Mouse (Mus musculus) heart, adult 8-10 months (tissue): ENCODE measurements around the gene Ccdc57. TPM values are rescaled to one million over a fixed set of nuclear protein-coding genes. Genes with fewer than 3 reads are reported as not detected.
"Not testable (repeated sequence)": the region's sequence is repeated elsewhere in the genome, so short reads cannot be mapped to it uniquely, and the experiment has no call there.

ENCODE experiments used
- DNase-seq: peaks from one replicate; pipeline ENCODE4 v3.0.0; 2022; ENCODE audit warnings: low spot score
- total RNA-seq, 4 experiments: library from RNA; stranded (reverse); gene quantifications; 2 replicates each; pipeline ENCODE4 v1.2.4; 2022

The Ccdc57 gene
- total RNA-seq, 4 experiments from 2014 or later = 0.72 to 1.7 (median 1.2) TPM

DNA sequence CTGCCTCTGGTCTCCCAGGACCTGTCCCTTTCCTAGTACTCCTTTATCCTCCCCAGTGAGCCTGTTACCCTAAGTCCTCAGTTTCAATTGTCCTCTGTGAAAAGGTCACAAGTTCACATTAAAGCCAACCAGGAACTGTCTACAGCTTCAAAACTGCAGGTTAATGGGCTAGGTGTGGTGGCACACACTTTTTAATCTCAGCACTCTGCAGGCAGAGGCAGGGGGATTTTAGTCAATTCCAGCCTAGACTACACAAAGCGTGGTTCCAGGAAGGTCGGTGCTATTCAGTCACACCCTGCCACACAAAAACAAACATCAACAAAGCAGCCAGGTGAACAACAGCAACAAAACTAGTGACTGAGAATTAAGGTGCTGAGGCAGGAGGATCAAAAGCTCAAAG lies 81.1 kb downstream of the Ccdc57 start:
- no peak for DNase-seq

DNA sequence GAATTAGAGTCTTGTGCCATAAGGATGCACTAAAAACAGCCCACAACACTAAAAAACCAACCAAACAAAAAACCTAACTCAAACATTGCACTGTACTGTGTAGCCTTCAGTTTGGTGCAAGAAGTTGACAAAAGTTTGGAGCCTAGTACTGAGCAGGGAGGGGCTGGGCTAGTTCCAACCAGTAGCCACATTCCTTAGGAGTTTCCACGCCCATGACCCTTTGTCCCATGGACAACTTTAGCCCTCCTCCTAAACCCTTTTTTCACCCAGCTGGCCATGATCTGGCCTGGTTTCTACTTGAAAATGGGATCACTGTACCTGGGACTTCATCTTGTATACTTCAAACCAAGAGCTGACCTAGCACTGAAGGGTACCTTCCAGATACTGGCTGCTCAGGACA lies 81.5 kb downstream of the Ccdc57 start:
- no peak for DNase-seq

- no peak for DNase-seq
These were observed 82.2 kb downstream of the Ccdc57 start for GRCm38 (mm10) chr11:120850331-120851030.

DNA sequence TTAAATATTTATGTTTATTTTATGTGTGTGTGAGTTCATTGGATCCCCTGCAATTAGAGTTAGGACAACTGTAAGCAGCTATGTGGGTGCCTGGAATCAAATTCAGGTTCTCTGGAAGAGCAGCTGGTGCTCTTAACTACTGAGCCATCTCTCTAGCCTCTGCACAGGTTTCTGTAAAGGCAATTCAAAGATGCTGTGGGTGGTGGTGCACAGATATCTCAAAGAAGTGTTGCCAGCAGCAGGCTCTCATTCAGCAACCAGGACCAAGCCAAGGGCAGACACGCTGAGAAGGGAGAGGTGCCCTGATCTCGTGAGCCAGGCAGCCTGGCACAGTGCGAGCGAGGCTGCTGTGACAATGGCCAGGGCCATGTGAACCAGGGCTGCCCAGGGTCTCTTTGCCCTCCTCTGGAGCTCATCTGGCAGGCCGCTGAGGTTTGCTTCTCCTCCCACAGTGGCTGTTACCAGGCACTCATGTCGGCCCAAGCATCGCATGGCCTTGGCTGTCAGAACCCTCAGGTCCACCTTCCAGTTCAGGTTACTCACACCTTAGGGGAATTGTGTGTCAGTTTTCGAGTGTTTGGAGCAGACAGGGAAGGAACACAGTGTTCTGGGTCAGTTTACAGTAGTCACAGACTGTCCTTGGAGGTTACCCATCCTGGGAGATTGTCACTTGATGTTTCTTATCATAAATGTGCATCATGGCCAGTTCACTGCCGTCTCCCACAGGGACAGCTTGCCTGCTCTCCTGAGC lies 85.8 kb downstream of the Ccdc57 start:
- no peak for DNase-seq

- no peak for DNase-seq
These were observed 88.3 kb downstream of the Ccdc57 start for GRCm38 (mm10) chr11:120844329-120844728.

DNA sequence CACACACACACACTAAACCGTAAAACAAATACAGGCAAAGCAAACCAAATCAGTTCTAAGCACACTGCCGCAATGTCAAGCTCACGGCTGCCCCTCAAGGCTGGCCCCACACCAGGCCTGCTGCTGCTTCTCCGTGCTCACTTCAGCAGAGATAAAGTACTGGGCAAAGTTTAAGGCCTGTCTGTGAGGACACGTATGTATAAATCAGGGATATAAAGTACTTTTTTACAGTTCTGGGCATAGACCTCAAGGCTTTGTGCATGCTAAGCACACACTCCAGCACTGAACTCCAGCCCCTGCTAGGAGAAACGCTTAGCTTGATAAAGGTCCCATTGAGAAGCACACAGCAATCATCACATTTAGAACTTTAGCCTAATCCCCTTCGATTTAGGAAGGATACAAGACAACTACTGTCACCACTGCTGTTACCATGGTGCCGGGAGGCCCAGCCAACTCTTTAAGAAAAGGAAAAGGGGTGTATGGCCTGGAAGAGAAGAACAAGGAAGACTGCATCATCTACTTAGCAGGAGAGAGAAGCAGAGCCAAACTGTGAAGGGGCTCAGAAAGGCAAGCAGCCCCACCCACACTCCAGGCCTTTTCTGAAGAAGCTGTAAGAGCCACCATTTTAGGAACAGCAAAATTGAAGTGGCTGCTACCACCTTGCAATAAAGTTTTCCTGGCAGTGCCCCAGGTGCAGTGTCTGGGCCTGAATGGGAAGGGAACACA lies 99.0 kb downstream of the Ccdc57 start:
- no peak for DNase-seq

- DNase-seq = not testable (repeated sequence)
These were observed 99.7 kb downstream of the Ccdc57 start for GRCm38 (mm10) chr11:120832962-120833361.

- no peak for DNase-seq
These were observed 100.8 kb downstream of the Ccdc57 start for GRCm38 (mm10) chr11:120831659-120832440.

DNA sequence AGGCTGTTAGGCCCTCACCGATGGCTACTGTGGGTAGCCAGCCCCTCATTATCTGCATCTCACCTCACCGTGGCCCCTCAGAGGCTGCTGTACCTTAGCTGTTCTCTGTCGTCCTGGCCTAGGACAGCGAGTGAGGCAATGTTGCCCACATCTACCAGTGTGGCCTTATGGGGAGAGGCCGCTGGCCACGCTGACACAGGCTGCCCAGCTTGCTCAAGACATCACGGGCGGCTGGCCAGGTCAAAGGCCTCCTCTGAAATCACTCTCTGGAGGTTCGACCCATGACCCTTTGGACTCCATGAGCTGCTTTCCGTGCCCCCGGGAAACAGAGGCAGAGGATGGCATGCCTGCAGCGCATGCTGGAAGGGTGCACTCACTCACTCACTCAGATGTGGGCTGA lies 102.0 kb downstream of the Ccdc57 start:
- DNase-seq = no peak

GRCm38 (mm10) chr11:120829757-120830532 lies 102.7 kb downstream of the Ccdc57 start:
- DNase-seq = no peak

DNA sequence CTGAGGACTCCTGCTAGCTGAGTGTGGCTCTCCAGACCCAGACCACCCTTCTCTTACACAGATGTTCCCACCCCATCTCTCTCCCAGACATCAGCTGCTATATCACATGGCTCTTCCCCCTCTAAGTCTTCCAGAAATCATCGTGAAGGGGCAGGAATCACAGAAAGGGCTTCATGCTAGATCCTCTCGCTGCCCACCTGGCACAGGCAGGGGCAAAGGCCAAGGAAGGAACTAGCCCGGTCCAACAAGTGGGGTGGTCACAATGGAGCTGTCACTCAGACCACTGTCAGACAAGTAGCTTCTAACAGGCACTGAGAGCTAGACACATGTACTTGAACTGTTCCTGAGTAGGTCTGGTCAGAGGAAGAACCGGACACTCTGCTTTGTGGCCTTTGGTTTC lies 104.3 kb downstream of the Ccdc57 start:
- DNase-seq = no peak

DNA sequence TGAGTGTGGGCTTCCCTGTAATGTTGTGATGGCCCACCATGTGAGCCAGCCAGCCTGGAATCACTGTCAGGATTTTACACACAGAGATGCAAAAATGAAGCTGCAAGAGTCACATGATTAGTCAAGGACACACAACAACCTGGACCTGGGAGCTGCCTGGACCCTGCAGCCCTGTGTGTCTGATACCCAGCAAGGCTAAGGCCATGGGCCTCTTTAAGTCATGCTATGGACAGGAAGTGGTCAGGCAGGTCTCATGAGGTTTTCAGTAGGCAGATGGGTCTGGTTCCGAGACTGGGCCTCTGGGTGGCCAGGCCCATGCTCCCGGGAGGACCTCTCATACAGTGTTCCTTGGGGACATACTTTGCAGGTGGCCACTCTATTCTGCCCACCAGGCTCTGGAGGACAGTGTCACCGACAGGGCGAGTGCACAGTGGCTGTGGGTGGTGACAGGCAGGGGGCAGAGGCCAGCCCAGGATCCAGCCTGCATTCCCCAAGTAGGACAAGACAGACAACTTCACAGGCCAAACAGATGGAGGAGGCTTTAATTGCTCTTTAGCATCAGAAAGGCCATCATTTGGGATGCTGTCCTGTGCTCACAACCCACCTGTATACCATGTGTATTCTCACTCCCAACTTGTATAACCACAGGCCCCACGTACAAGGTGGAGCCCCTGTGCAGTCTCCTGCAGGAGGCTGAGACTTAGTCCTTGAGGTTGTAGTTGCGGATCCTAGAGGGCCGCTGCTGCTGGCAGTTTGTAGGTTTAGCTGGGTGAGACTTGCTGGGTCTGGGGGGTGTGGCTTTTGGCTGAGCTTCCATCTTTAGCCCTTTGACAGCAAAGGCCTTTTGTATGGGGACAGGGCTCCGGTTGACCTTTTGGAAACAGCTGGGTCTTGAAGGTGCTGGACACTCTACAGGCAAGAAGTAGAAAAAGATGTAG lies 106.4 kb downstream of the Ccdc57 start:
- no peak for DNase-seq

GRCm38 (mm10) chr11:120825289-120825863 lies 107.3 kb downstream of the Ccdc57 start:
- DNase-seq = no peak

DNA sequence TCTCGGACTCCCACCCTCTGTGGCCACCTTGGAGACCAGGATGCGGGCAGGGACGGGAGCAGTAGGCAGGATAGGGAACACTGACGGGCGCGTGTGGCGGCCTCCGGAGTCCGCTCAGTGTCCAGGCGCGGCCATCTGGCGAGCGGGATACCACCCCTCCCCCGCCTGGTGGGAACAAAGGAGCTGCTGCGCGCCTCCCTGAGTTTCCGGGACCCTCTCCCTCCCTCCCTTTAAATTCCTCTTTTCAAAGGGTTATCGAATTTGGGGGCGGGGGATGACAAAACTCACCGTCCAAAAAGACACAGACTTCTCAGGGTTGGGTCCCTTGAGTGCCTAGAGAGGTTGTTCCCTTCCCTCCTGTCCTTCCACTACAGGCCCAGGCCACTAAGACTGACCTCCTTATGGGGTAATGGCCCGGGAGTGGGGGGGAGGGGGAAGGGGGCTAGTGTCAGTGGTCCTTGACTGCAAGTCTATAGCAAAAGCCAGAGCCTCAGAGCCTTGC lies 107.8 kb downstream of the Ccdc57 start:
- no peak for DNase-seq

DNA sequence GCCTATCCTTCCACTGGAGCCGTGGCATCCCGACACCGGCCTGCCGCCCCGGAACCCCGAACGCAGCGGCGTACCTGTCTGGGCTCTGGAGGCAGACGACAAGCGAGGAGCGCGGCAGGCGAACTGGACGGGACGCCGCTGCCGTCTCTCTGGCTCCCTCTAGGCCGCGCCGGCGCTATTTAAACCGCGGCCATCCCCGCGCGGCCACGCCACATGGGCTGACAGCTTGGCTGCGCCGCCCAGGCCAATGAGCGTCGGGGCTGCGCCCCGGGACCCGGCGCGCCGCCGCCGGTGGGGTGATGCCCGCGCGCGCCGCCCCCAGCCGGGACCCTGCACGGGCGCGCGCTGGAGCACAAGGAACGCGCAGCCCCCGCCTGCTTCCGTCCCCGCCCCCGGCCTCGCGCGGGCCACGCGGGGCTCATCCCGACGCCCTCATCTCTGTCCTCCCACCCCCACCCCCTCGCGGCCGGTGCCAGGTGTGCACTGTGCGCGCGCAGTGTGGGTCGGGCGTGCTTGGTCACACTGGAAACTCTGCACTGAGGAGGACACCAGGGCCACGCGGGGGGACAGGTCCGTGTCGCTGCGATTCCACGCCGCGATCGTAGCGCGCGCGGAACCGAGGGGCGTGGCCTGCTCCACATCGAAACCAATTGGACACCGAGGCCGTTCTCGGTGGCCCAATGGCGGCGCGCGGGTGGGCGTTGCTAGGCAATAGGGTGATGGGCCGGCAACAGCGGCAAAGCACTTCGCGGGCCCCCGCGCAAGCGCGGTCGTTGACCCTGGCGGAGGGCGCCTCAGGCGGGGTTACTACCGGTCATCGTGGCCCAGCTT lies 108.5 kb downstream of the Ccdc57 start, which contains the start of gene Fasn:
TSS of gene Fasn (minus strand) at position 592 of the 831 bp plus-strand sequence.
- DNase-seq = peak; percentile 92

GRCm38 (mm10) chr11:120823551-120823947 lies 109.1 kb downstream of the Ccdc57 start:
- peak; percentile 9 for DNase-seq

DNA sequence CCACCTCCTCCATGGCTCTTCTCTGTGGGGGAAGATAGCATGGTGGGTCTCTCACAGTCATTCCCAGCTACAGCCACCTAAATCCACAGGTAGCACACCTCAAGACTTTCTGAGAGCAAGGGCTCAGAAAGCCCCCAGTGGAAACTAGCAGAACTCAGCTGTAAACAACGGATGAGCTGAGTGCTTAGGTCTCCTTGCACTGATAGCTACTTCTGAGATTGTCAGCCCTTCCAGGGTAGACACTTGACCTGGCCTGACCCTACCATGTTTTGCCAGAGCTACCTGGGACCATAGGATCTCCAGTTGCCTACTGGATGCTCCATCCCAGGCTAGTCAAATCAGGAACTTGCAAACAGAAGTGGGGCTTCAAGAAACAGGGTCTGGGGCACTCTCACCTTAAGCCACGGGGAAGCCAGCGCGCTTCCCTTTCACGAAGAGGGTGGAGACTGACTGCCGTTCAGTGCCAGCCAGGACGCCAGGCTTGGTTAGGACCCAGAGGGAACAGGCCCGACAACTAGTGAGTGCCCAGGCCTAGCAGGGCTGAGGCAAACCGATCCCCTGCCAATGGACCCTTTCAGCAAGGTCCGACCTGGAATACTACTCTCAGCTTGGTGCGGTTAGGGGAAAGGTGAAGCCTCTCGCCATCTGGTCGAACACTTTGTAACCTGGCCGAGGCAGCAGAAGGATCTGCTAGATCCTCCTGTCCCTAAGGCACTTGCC lies 109.7 kb downstream of the Ccdc57 start:
- DNase-seq = no peak

GRCm38 (mm10) chr11:120822321-120822720 lies 110.4 kb downstream of the Ccdc57 start:
- DNase-seq = no peak
